Mouse (Mus musculus) limb, embryonic 14.5 days (tissue): ENCODE measurements at regions not wholly inside any gene's neighbourhood (a gene's known extent, or its start where the extent isn't known, plus 50 kb on each side); places are given as distances from the start of the nearest gene placed in this dataset.
A peak's percentile ranks its signal among the peaks of the same experiment; 100 is the strongest.

Experiments used
- ATAC-seq: fragments of 200-750 bp; cut with Nextera tagmentation; 2 replicates; pipeline ENCODE4 v1.8.0; 2017; ENCODE audit warnings: low read depth, moderate number of reproducible peaks, moderate TSS enrichment; ENCODE audit not compliant: low FRiP score
- DNase-seq: peaks from one replicate; pipeline ENCODE4 v3.0.0-alpha.2; 2015; ENCODE audit warnings: low spot score
- H3K27ac ChIP-seq: fragments of 300-500 bp; sonication (generic); replicated peaks from 2 replicates; pipeline ENCODE4 v1.5.1; 2014; ENCODE audit warnings: low read depth, mild to moderate bottlenecking, low read length, moderate library complexity, mixed read lengths
- H3K27me3 ChIP-seq: fragments of 300-500 bp; sonication (generic); 2 replicates; pipeline ENCODE4 v1.6.1; 2014; ENCODE audit warnings: low read length, mixed read lengths; ENCODE audit not compliant: control insufficient read depth, insufficient read depth
- H3K36me3 ChIP-seq: fragments of 300-500 bp; sonication (generic); 2 replicates; pipeline ENCODE4 v1.6.1; 2014; ENCODE audit warnings: mild to moderate bottlenecking, low read length, moderate library complexity, mixed read lengths; ENCODE audit not compliant: control insufficient read depth, insufficient read depth
- H3K4me1 ChIP-seq: fragments of 300-500 bp; sonication (generic); 2 replicates; pipeline ENCODE4 v1.6.1; 2014; ENCODE audit warnings: antibody characterized with exemption, low read length, mixed read lengths; ENCODE audit not compliant: control insufficient read depth, insufficient read depth
- H3K4me2 ChIP-seq: fragments of 300-500 bp; sonication (generic); replicated peaks from 2 replicates; pipeline ENCODE4 v1.6.1; 2014; ENCODE audit warnings: low read depth, mild to moderate bottlenecking, low read length, moderate library complexity; ENCODE audit not compliant: severe bottlenecking
- H3K4me3 ChIP-seq: fragments of 300-500 bp; sonication (generic); replicated peaks from 2 replicates; pipeline ENCODE4 v1.5.1; 2014; ENCODE audit warnings: low read length
- H3K9ac ChIP-seq: fragments of 300-500 bp; sonication (generic); 2 replicates; pipeline ENCODE4 v1.6.1; 2014; ENCODE audit warnings: mild to moderate bottlenecking, low read depth, low read length, moderate library complexity; ENCODE audit not compliant: severe bottlenecking
- H3K9me3 ChIP-seq: fragments of 300-500 bp; sonication (generic); 2 replicates; pipeline ENCODE4 v1.6.1; 2016; ENCODE audit warnings: low read length; ENCODE audit not compliant: control insufficient read depth
- POLR2A ChIP-seq: fragments of 200-500 bp; IDR thresholded peaks from 2 replicates; pipeline ENCODE4 v1.8.0; 2012; ENCODE audit warnings: inconsistent platforms, mild to moderate bottlenecking, moderate library complexity, borderline replicate concordance; ENCODE audit not compliant: insufficient read depth, insufficient read length; ENCODE audit errors: extremely low read depth
- WGBS: fragments of 180-500 bp; shearing (Covaris S2); extraction: QIAGEN DNeasy Blood & Tissue Kit; methylation state at CpG from one replicate; pipeline ENCODE4 v1.1.7; 2014; 5-methylcytosine and 5-hydroxymethylcytosine counted together

- peak; percentile 51 for DNase-seq
- ATAC-seq: no peak
- no peak overlapping the region for H3K4me2 ChIP-seq
- TF ChIP-seq POLR2A: no peak
- no peaks in the 10 kb centered on the region for H3K36me3 ChIP-seq
- H3K9me3 ChIP-seq: no peaks in the 10 kb centered on the region
- H3K27ac ChIP-seq: no peak overlapping the region
- 0 out of 2 replicates have a peak, but pooled peaks cover 2% of the 10 kb centered on the region for H3K4me1 ChIP-seq
- H3K4me3 ChIP-seq: no peak overlapping the region
- H3K9ac ChIP-seq: no peak overlapping the region
- WGBS: 47% methylated on average over 2 of the region's 2 CpGs
- H3K27me3 ChIP-seq: no peaks in the 10 kb centered on the region
These were observed 512.1 kb upstream of the Id2 start for GRCm38 (mm10) chr12:25609045-25609444.

- Histone ChIP-seq H3K4me1 (0 out of 2 replicates have a peak, but pooled peaks cover 2% of the 10 kb centered on the region), H3K9ac (no peak overlapping the region), H3K4me3 (no peak overlapping the region), H3K9me3 (no peaks in the 10 kb centered on the region), H3K36me3 (no peaks in the 10 kb centered on the region), H3K4me2 (no peak overlapping the region), H3K27me3 (no peaks in the 10 kb centered on the region), H3K27ac (no peak overlapping the region)
- 83% methylated on average over 3 of the region's 3 CpGs for WGBS
- DNase-seq (no peak), ATAC-seq (no peak)
- TF ChIP-seq POLR2A: no peak
These were observed 508.5 kb upstream of the Id2 start for GRCm38 (mm10) chr12:25605396-25605795.

- Histone ChIP-seq H3K9me3 (peaks cover 6% of the 10 kb centered on the region), H3K36me3 (no peaks in the 10 kb centered on the region), H3K4me3 (no peak overlapping the region), H3K27ac (no peak overlapping the region), H3K4me1 (no peaks in the 10 kb centered on the region), H3K27me3 (no peaks in the 10 kb centered on the region), H3K4me2 (no peak overlapping the region), H3K9ac (no peak overlapping the region)
- DNase-seq (no peak), ATAC-seq (no peak)
- 81% methylated on average over 2 of the region's 2 CpGs for whole genome bisulfite sequencing
- TF ChIP-seq POLR2A: no peak
These were observed 493.3 kb upstream of the Id2 start for GRCm38 (mm10) chr12:25590262-25590661.

DNA sequence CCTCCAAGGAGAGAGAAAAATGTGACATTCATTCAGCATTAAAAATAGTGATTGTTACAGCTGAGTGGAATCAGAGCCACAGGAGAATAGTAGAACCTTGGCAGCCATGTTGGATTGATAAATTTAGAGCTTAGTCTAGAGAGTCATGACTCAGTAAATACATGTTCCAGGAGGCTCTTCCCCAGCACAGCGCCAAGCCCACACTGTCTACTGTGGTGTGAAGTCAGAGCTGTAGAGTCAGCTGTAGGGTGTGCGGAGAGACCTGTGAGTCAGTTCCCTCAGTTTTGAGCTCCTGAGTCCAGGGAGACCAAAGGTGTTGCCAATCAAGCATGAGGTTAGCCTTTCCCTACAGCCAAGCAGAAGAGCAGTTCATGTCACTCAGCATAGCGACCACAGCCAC, 488.8 kb upstream of the Id2 start:
- DNase-seq (no peak), ATAC-seq (no peak)
- Histone ChIP-seq H3K9me3 (0 out of 2 replicates have a peak, but pooled peaks cover 4% of the 10 kb centered on the region), H3K27me3 (no peaks in the 10 kb centered on the region), H3K36me3 (no peaks in the 10 kb centered on the region), H3K4me1 (no peaks in the 10 kb centered on the region), H3K4me2 (no peak overlapping the region), H3K9ac (no peak overlapping the region), H3K4me3 (no peak overlapping the region), H3K27ac (no peak overlapping the region)
- no peak for TF ChIP-seq POLR2A
- 96% methylated on average over 3 of the region's 3 CpGs for WGBS

GRCm38 (mm10) chr12:25579407-25579806, 482.5 kb upstream of the Id2 start:
- no peaks in the 10 kb centered on the region for H3K27me3 ChIP-seq
- ATAC-seq (no peak), DNase-seq (no peak)
- no peaks in the 10 kb centered on the region for H3K36me3 ChIP-seq
- H3K9ac ChIP-seq: no peak overlapping the region
- H3K9me3 ChIP-seq: no peaks in the 10 kb centered on the region
- no peak overlapping the region for H3K4me3 ChIP-seq
- 79% methylated on average over 8 of the region's 8 CpGs for WGBS
- no peak overlapping the region for H3K27ac ChIP-seq
- no peak overlapping the region for H3K4me2 ChIP-seq
- no peaks in the 10 kb centered on the region for H3K4me1 ChIP-seq
- no peak for TF ChIP-seq POLR2A

GRCm38 (mm10) chr12:25565131-25565530, 468.2 kb upstream of the Id2 start:
- ATAC-seq (no peak), DNase-seq (no peak)
- no peak overlapping the region for H3K4me3 ChIP-seq
- H3K4me2 ChIP-seq: no peak overlapping the region
- no peak for TF ChIP-seq POLR2A
- WGBS: 73% methylated on average over 2 of the region's 2 CpGs
- no peaks in the 10 kb centered on the region for H3K9me3 ChIP-seq
- H3K27ac ChIP-seq: no peak overlapping the region
- H3K36me3 ChIP-seq: no peaks in the 10 kb centered on the region
- H3K9ac ChIP-seq: no peak overlapping the region
- no peaks in the 10 kb centered on the region for H3K4me1 ChIP-seq
- no peaks in the 10 kb centered on the region for H3K27me3 ChIP-seq
